Mouse (Mus musculus): Measurements from ENCODE around the gene Rfng. TPM values are rescaled to one million over a fixed set of nuclear protein-coding genes. Genes with fewer than 3 reads are reported as not detected.
"Not testable (repeated sequence)": the region's sequence is repeated elsewhere in the genome, so short reads cannot be mapped to it uniquely, and the experiment has no call there.

The Rfng gene
- total RNA-seq, 1 experiment from 2014 or later, result 21.3 TPM

DNA sequence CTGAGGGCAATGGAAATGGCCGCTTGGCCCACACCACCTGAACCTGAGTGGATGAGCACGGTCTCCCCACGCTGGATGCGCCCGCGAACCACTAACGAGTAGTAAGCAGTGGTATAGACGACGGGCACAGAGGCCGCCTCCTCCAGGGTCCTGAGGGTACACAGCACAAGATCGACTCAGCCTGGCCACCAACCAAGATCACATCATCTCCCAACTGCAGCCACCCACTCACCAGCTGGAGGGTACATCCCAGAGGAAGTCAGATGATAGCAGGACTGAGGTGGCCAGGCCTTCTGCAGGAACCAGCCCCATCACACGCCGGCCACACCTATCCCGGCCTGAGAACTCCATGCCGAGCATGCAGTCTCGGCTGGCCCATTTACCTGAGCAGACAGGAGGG, 28.1 kb upstream of the Rfng start:
- DNase-seq, result no peak

DNA sequence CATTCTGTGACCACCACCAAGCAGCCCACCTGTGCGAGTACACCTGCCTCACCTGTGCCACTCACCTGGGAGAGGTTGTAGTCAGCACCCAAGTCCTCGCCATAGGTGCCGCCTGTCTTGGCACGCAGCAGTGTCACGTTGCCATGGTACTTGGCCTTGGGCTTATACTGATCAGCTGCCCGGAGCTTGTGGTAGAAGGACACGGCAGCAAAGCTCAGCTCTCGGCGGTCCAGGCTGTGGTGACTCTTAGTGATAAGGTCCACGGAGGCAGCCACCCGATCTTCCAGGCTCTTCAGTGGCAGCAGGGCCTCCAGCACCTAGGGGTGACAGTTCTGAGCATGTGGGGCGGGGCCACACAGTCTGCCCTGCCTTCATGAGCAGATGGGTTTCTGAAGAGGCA, 24.0 kb upstream of the Rfng start:
- peak; percentile 39 for DNase-seq

DNA sequence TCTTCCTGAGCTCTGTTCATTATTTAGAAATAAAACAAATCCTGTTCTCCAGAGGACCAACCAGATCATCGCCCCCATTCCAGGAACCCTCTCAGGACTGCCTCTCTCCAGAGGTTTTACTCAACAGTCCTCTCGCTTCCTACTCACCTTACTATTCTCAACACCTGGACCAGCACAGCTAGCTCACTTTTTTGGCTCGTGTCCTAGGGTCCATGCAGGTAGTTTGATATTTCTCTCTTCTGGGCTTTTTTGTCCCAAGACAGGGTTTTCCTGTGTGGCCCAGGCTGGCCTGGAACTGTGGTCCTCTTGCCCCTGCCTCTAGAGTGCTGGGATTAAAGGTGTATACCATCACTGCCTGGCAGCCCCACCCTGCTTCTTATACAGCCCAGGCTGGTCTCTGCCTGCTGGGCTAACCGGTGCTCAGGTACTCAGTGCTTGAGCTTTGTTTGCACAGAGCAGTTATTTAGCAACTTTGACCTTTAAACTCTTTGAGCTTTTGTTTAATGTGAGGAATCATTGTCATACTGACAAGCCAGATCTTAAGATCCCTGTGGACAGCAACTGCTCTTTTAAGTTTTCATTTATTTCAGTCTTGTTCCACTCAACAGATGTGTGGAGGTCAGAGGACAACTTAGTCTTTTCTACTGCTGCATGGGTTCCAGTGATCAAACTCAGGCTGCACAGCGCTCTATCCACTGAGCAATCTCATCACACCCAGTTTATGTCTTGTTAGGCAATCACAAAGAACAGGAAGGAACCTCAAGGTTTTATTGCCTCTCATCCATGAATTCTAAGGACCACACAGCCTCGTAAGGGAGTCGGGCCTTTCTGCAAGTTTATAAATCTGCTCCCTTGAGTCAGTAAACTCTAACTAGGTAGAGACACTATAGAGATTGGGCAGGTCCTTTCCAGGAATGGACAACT, 21.6 kb upstream of the Rfng start:
- DNase-seq, result no peak

DNA sequence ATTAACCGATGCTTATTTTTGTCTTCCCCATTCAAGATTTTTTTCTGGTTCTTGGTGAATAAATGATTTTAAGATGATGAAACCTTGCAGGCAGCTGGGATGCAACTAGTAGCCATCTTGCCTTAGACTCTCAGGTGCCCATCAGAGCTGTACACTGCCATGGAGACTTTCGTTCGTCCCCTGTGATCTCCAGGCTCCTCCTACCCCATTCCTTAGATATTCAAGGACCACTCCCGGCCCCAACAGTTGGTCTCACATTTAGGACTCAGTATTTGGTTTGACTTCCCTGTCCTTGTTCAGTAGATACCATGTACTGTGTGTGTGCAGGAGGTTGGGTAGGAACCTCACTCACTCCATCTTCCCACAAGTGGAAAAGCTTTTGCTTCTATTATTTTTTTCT, 20.8 kb upstream of the Rfng start:
- DNase-seq, result no peak

DNA sequence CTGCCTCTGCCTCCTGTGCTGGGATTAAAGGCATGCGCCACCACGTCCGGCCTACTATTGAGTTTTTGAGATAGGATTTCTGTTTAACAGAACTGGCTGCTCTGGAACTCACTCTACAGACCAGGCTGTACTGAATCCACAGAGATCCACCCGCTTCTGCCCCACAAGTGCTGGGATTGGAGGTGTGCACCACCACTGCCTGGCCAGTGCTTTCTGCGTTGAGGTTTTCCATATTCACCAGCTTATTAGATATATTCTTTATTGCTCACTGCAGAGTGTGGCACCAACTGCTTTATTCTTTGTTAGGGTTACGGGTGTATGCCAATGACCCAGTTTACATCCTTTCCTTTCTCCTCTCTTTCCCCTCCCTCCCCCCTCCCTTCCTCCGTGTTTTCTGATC, 20.3 kb upstream of the Rfng start:
- DNase-seq, result no peak

DNA sequence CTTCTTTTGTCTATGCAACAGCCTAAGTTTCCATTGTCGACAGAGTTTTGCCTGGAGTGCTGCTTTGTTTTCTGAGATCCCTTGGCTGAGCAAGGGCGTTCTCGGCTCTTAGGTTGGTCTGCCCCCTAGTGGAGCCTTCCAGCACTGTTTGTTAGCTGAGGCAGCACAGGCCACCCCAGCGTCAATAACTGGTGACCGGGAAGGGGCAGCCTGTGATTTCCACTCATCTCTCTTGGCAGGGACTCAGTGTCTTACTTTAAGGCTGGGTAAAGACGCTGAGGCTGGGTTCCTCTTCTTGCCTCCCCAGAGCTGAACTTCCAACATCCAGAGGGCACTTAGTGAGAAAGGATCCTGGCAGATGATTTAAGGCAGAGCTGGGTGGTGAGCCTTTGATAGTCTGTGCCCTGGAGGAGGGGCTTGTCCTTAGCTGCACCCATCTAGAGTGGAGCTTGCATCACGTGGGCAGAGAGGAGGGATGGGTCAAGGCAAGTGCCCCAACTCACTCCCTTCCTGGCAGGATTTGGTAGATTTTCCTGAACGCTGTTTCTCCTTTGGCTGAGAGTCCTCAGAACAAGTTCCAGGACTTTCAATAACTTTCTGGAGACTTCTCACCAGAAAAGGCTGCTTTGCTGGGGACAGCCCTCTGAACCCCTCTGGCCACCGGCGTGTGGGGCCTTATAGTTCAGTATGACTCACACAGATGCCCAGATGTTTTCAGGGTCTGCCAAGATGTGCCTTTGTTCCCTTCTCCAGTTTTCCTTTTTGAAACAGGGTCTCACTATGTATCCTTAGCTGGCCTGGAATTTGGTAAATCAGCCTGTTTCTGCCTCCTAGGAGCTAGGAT, 16.3 kb upstream of the Rfng start:
- DNase-seq, result peak; percentile 89

DNA sequence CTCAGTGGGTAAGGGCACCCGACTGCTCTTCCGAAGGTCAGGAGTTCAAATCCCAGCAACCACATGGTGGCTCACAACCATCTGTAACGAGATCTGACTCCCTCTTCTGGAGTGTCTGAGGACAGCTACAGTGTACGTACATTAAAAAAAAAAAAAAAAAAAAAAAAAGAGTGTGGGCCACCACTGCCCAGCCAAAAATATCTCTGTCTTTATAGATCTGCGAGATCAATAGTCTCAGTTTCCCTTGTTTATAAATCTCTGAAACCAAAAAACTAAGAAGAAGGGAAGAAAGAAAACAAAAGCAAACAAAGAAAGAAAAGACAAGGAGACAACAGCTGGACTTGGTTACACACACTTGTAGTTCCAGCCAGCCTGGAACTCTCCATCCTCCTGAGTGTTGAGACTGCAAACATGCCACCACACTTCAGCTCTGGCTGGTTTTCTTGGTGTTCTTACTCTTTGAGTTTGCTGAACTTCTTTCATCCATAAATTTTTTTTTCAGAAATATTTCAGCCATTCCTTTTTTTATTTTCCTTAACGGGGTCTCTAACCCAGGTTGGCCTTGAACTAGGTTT, 15.4 kb upstream of the Rfng start:
- no peak for DNase-seq

DNA sequence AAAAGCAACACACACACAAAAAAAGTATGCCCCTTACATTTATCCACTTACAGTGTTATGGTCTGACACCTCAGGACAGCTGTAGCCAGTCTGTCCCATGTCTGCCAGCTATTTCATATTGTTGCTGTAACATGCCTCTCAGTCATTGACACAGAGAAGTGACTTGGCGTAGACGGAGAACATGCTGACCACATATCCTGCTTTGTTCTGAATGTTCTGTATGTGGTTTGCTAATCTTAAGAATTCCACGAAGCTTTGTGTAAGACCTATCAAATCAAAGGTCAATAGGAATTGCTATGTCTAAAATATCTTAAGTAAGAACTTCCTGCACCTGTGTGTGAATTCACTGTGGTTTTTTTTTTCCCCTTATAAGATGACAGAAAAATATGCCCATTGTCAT, 14.2 kb upstream of the Rfng start:
- DNase-seq, result no peak

DNA sequence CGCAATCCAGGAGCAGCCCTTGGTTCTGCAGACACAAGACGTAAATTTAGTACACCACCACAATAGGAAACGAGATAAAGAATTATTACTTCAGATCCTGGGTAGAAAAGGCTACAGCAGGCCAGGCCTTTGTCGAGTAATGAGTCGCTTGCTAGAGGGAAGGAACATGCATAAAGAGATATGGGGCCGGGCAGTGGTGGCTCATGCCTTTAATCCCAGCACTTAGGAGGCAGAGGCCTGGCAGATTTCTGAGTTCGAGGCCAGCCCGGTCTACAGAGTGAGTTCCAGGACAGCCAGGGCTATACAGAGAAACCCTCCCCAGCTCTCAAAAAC, 12.6 kb upstream of the Rfng start:
- DNase-seq, result no peak

DNA sequence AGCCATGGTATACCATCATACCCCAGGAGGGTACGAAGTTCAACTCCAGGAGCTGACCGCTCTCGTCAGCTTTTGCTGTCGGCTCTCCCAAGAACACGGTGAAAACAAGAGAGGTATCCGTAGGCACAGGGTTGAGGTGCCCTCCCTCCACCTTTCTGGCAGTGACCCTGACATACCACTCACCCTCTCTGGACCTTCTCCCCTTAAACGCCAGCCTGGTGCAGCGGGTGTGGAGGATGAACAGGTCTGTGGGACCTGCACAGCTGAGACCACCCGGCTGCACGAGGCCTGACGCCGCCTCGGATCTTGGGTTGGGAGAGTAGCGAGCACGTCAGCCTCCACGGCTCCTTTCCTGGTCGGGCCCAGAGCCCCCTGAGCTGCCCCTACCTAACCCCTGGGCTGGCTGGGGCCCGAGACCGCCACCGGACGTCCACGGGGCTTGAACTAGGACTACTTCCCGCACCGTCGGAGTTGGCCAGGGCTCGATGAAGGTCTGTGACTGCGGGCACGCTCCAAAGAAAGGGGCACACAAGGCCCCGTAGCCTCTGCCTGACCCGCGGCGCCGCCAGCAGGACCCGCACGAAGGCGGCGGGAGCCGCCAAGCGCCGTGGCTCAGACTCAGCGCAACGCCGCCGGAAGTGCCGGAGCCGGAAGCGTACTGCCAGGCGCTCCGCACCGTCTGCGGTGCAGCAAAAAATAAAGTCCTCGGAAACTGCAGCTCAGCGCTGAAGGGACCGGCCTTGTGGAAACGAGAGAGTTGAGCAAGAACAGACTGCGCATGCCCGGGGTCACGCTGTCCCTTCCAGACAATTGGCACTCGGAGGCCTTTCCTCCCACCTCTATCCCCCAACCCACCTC, 12.0 kb upstream of the Rfng start, which contains the start of gene Dus1l:
Gene Dus1l, minus strand, starts transcription at position 648 of the 858 bp plus-strand sequence.
- peak; percentile 97 for DNase-seq

DNA sequence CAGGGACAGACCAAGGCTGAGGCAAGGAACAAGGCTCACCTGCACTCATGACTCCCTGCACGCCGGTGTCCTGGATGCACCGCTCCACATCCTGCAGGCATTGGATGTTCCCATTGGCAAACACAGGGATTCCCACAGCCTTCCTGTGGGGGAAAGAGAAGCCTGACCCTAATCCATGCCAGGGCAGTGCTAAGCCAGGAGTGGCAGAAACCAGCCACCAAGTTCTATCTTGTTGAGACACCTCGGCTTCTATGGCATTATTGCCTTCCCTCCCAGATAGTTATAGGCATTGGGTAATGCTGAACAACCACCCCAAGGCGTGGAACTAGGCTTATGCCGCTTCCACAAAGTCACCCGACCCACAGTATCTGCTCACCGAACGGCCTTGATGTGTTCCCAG, 8.6 kb upstream of the Rfng start:
- DNase-seq, result no peak

DNA sequence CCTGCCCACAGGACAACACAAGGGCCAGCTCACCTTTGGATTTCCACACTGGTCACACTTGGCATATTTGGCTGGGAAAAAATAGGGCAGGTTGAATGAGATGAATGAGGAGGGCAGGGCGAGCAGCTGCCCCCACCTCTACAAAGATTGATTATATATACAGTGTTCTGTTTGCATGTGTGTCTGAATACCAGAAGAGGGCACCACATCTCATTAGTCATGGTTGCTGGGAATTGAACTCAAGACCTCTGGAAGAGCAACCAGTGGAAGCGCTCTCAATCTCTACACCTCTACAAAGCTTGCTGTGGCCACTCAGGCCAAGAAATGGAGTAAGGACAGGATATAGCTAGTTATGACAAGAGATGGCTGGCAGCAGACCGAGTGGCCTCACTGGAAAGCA, 5.8 kb upstream of the Rfng start:
- no peak for DNase-seq

DNA sequence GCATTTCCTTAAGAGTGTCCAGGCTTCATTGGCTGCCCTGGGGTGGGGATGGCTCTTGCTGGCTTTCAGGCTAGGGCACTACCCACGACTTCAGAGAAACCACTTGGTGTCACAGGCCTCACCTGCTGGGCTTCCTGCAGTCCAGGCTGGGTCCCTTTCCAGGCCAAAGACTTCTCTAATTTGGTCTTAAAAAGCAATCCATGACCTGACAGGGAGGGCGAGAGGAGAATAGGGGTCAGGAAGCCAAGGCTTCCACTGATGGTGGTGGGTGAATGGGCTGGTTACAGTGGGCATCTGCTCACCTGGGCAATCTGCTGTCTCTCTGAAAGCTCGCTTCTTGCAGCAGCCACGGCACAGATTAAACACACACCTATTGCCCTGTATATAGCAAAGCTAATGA, 5.3 kb upstream of the Rfng start:
- no peak for DNase-seq

DNA sequence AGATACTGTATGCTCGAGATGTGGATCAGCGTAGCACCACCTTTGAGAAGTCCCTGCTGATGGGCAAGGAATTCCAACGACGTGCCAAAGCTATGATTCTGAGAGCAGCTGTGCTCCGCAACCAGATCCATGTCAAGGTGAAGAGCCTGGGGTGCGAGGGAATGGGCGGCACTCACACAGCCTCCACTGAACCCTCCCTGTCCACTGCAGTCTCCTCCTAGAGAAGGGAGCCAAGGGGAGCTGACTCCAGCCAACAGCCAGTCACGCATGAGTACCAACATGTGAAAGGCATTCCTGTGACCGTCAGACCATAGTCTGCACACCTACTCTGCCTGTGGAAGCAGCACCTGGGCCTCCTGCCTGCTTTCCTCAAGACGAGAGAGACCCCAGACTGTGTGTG, 4.5 kb upstream of the Rfng start:
- DNase-seq, result not testable (repeated sequence)

DNA sequence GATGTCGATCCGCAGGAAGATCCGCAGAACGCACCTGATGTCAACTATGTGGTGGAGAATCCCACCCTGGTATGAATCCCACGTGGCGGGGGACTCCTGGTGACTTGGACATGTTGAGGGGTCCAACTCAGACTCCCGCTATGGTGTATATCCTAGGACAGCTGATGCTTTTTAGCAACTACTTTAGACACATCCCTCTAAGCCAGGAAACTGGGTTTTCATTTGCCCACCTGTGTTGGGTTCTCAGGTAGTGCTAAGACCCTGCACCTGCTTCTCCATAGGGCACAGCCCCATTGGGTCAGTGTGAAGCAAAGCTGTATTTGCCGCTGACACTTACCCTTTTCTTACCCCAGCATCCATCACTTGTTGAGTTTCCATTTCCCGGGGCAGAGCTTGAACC, 1.1 kb upstream of the Rfng start:
- no peak for DNase-seq

DNA sequence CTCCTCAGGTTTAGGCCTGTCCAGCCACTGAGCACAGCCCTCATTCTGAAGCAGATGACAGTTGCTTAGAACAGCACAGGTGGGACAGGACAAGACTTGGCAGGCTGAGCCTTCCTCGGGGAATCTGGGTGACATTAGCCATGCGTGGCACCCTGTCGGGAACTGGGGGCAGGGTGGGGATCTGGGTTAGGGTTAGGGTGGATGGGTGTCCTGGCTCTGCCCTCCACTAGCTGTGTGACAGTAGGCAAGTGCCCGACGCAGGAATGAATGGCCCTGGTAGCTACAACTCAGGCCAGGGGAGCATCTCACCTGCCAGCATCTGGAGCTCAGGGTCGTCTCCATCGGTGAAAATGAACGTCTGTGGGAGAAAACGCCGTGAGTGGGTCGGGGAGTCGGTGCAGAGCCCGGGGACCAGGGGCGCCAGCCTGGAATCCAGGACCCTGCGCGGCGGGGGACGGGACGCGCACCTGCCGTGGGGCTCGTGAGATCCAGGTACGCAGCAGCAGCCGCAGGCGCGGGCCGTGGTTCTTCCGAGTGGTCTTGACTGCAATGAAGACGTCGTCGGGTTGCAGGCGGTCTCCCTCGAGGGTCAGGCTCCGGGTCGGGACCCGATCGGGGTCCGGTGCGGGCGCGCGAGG, 462 bp downstream of the Rfng start:
- peak; percentile 18 for DNase-seq

DNA sequence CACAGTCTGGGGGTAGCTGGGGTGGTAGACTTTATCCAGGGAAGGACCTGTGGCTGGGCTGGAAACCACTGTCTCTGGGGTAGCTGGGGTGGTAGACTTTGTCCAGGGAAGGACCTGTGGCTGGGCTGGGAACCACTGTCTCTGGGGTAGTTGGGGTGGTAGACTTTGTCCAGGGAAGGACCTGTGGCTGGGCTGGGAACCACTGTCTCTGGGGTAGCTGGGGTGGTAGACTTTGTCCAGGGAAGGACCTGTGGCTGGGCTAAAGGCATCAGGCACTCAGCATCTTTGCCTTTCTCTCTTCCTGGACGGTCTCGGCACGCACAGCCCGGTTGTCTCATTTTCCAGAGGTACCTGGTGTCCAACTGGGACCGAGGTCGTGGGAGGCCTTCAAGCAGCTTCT, 2.6 kb downstream of the Rfng start:
- DNase-seq, result peak; percentile 0

DNA sequence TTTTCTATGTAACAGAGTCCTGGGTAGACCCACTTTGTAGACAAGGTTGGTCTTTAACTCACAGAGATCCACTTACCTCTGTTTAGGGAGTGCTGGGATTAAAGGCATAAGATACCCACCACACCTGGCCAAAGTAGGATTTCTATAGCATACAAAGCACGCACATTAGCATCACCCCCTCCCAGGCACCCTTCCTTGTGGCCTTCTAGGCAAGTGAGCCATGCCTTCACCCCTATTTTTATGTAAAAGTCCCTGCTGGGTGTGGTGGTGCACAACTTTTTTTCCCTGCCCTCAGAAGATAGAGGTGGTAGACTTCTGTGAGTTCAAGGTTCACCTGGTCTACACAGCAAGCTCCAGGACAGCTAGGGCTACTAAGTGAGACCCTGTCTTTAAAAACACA, 4.1 kb downstream of the Rfng start:
- peak; percentile 0 for DNase-seq

DNA sequence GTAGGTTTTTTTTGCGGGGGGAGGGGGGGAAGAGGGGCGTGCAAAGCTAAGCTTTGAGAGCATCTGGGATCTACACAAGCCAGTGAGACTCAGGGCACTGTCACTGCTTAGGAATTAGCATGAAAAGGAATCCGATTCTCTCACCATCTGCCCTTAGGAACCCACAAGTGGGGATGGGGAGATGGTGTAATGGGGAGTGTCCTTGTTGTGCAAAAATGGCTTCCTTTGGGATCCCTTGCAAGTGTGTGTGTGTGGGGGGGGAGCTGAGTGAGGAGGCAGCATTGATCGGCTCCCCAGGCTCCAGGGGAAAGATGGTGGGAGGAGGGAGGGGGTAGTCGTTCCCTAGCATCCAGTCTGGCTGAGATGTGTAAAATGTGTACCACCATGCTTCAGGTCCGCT, 6.9 kb downstream of the Rfng start:
- DNase-seq, result no peak

DNA sequence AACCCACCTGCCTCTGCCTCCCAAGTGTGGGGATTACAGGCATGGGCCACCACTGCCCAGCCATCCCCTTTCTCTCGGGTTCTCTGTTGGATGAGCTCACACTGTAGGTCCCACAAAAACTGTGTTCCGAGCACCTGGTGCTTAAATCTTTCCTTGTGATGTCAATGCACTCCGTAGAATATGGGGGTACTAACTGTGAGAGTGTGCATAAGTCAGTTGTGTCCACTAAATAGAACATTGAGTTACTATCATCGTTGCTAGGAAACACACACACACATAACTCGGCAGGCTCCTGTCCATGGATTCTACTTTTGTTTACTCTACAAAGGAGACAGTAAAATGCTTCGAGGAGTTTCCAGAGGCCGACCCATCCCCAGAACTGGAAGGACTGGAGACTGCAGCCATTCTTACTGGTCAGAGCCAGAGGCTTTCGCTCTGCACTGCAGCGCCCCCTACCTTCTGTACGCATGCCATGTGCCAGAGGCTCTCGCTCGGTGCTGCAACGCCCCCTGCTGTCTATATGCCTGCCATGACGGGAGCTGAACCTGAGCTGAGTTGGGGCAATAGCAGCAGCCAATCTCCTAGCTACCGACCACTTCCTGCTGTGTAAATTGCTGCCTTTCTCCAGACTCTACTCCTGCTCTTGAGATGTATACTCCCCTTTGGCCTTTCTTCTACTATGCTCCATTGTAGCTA, 8.1 kb downstream of the Rfng start:
- DNase-seq, result peak; percentile 98
